Mouse (Mus musculus) splenic B cell, adult 2 months (primary cell): ENCODE measurements around the gene Fam71f1.

Source experiments
- DNase-seq: peaks from one replicate; pipeline ENCODE4 v3.0.0-alpha.2; 2011; ENCODE audit warnings: low read depth, low spot score
- H3K27me3 ChIP-seq: 2 replicates; pipeline ENCODE4 v1.6.1; 2012; ENCODE audit warnings: mild to moderate bottlenecking, low read length, moderate library complexity, mixed read lengths; ENCODE audit not compliant: control insufficient read depth, poor library complexity, insufficient read depth, severe bottlenecking
- H3K36me3 ChIP-seq: 2 replicates; pipeline ENCODE4 v1.6.1; 2012; ENCODE audit warnings: mild to moderate bottlenecking, low read length, moderate library complexity, mixed read lengths; ENCODE audit not compliant: control insufficient read depth, poor library complexity, insufficient read depth, severe bottlenecking

Fam71f1 gene

GRCm38 (mm10) chr6:29359386-29359785, 40.4 kb downstream of the Fam71f1 start:
- Histone ChIP-seq H3K36me3 (peaks cover 17% of the 10 kb centered on the region), H3K27me3 (no peaks in the 10 kb centered on the region)
- no peak for DNase-seq

- Histone ChIP-seq H3K36me3 (peaks cover 17% of the 10 kb centered on the region), H3K27me3 (no peaks in the 10 kb centered on the region)
- DNase-seq: no peak
These were observed 41.3 kb downstream of the Fam71f1 start for GRCm38 (mm10) chr6:29360211-29360610.

GRCm38 (mm10) chr6:29362246-29363128, 43.5 kb downstream of the Fam71f1 start:
- Histone ChIP-seq H3K27me3 (no peaks in the 10 kb centered on the region), H3K36me3 (peaks cover 14% of the 10 kb centered on the region)
- DNase-seq: no peak

GRCm38 (mm10) chr6:29363129-29363515, 44.2 kb downstream of the Fam71f1 start:
- no peaks in the 10 kb centered on the region for H3K27me3 ChIP-seq
- no peak for DNase-seq
- H3K36me3 ChIP-seq: peaks cover 14% of the 10 kb centered on the region

GRCm38 (mm10) chr6:29365277-29365676, 46.3 kb downstream of the Fam71f1 start:
- peaks cover 10% of the 10 kb centered on the region for H3K36me3 ChIP-seq
- DNase-seq: no peak

GRCm38 (mm10) chr6:29377386-29377785, 58.4 kb downstream of the Fam71f1 start:
- DNase-seq: no peak
- Histone ChIP-seq H3K27me3 (no peaks in the 10 kb centered on the region), H3K36me3 (peaks cover 3% of the 10 kb centered on the region; the same call in 1 of the 2 replicates)

More at GRCm38 (mm10) chr6:29365277-29365676, 46.3 kb downstream of the Fam71f1 start:
- no peaks in the 10 kb centered on the region for H3K27me3 ChIP-seq

GRCm38 (mm10) chr6:29378678-29379077, 59.7 kb downstream of the Fam71f1 start:
- DNase-seq: no peak
- Histone ChIP-seq H3K27me3 (no peaks in the 10 kb centered on the region), H3K36me3 (no peaks in the 10 kb centered on the region; the same call in 1 of the 2 replicates)

- no peak for DNase-seq
- no peaks in the 10 kb centered on the region for H3K27me3 ChIP-seq
- H3K36me3 ChIP-seq: no peaks in the 10 kb centered on the region; the same call in 1 of the 2 replicates
These were observed 61.0 kb downstream of the Fam71f1 start for GRCm38 (mm10) chr6:29379954-29380353.

GRCm38 (mm10) chr6:29382442-29382841, 63.5 kb downstream of the Fam71f1 start:
- H3K27me3 ChIP-seq: no peaks in the 10 kb centered on the region
- H3K36me3 ChIP-seq: no peaks in the 10 kb centered on the region
- no peak for DNase-seq
